Mouse (Mus musculus) liver, adult 2 months (tissue): ENCODE results near the gene Nelfe.

Experiments used
- CTCF ChIP-seq: fragments of 200-500 bp; IDR thresholded peaks from 2 replicates; pipeline ENCODE4 v1.5.1; 2011; ENCODE audit warnings: low read depth, low read length, control low read depth
- POLR2A ChIP-seq: fragments of 200-500 bp; IDR thresholded peaks from 2 replicates; pipeline ENCODE4 v1.6.1; 2011; ENCODE audit warnings: low read length, control low read depth; ENCODE audit not compliant: insufficient read depth; ENCODE audit errors: extremely low read depth

- TF ChIP-seq POLR2A (no peak), CTCF (no peak)
Measured at GRCm38 (mm10) chr17:34885615-34886014, 35.4 kb downstream of the Nelfe start.
